ENCODE assay signal across 7 mouse cellular contexts in the genomic region with DNA sequence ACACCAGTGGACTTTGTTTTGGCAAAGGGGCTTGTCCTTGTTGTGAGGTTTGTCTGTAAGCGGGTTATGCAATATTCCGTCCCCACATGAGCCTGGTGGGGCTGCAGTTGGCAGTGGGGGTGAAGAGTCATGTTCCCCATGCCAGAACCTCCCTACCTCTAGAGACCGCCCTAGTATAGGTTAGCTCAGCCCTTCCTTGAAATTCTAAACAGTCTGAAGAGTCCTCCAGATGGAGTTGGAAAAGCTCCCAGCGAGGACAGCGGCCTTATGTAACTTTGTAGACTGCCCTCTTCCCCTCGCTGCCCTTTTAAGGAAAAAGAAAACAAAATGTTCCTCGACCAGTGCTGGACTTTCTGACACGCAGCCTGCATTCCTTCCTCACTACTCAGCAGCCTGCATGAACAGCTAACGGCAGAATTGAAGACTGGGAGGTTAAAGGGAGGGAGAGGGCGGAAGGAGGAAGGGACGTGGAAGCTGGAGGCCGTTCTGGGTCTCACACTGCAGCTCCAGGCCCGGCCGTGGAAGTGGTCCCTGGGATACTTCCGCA. TPM values are rescaled to one million over a fixed set of nuclear protein-coding genes. Genes with fewer than 3 reads are reported as not detected.
DNase-seq lines count a peak whose midpoint lies in the region; ATAC-seq and TF ChIP-seq lines count a peak whose summit lies in the region.

No protein-coding gene starts in this region.

- WGBS in intestine, embryonic 14.5 days, result 21% methylated on average over 15 of the region's 15 CpGs
- 8% methylated on average over 15 of the region's 15 CpGs for WGBS in lung, embryonic 14.5 days

- no peak overlapping the region for H3K9ac ChIP-seq in intestine, embryonic 14.5 days (ENCODE audit: low read length)
- peak overlapping the region; percentile 22; the same call in 1 of the 2 replicates for H3K9ac ChIP-seq in lung, embryonic 14.5 days

- peak overlapping the region; percentile 20 for H3K4me2 ChIP-seq in intestine, embryonic 14.5 days (ENCODE audit: low read length)
- peak overlapping the region; percentile 40 for H3K4me2 ChIP-seq in lung, embryonic 14.5 days

- no peaks in the 10 kb centered on the region for H3K9me3 ChIP-seq in intestine, embryonic 14.5 days (ENCODE audit: control insufficient read depth, low read length)
- H3K9me3 ChIP-seq in lung, embryonic 14.5 days (ENCODE audit: low read depth, low read length), result no peaks in the 10 kb centered on the region

- no peaks in the 10 kb centered on the region for H3K27me3 ChIP-seq in intestine, embryonic 14.5 days (replicated peaks; ENCODE audit: control insufficient read depth, insufficient read depth, low read length)
- no peaks in the 10 kb centered on the region for H3K27me3 ChIP-seq in lung, embryonic 14.5 days (ENCODE audit: insufficient read depth, low read length)

- peak; percentile 63 for ATAC-seq in intestine, embryonic 14.5 days (replicated peaks; ENCODE audit: low FRiP score, low TSS enrichment, low read depth)
- peak; percentile 81 for ATAC-seq in lung, embryonic 14.5 days (ENCODE audit: insufficient read depth)

- peak overlapping the region; percentile 93 for H3K27ac ChIP-seq in intestine, embryonic 14.5 days (ENCODE audit: low read depth)
- H3K27ac ChIP-seq in lung, embryonic 14.5 days (ENCODE audit: low read depth), result peak overlapping the region; percentile 94

- no peaks in the 10 kb centered on the region for H3K36me3 ChIP-seq in intestine, embryonic 14.5 days (ENCODE audit: control insufficient read depth, insufficient read depth, low read length)
- no peaks in the 10 kb centered on the region for H3K36me3 ChIP-seq in lung, embryonic 14.5 days (ENCODE audit: insufficient read depth)

- 0 out of 2 replicates have a peak, but pooled peaks have one; percentile 17 for TF ChIP-seq CTCF in lung, embryonic 14.5 days (IDR thresholded peaks at IDR 0.05; ENCODE audit: low read depth)

- H3K4me3 ChIP-seq in intestine, embryonic 14.5 days (ENCODE audit: low read depth, low read length), result no peak overlapping the region
- no peak overlapping the region for H3K4me3 ChIP-seq in lung, embryonic 14.5 days (ENCODE audit: low read depth, low read length)

- peak; percentile 95 for DNase-seq in Muller cell, postnatal 12 days (ENCODE audit: inconsistent ontology term)
- peak; percentile 80 for DNase-seq in adrenal gland, postnatal 14 days
- DNase-seq in gastrocnemius, adult 8-10 months (ENCODE audit: low spot score in 2 of 2), result peak; percentile 67 to 84
- DNase-seq in intestine, embryonic 14.5 days (ENCODE audit: low spot score), result peak; percentile 71
- peak; percentile 91 for DNase-seq in lung, embryonic 14.5 days
- DNase-seq in testis, postnatal 10 days (ENCODE audit: low spot score), result peak; percentile 65
- DNase-seq in spleen, postnatal 14 days (ENCODE audit: low spot score in 2 of 2), result no peak

- peaks cover 31% of the 10 kb centered on the region for H3K4me1 ChIP-seq in intestine, embryonic 14.5 days (replicated peaks; ENCODE audit: control insufficient read depth, insufficient read depth, low read length)
- peaks cover 25% of the 10 kb centered on the region for H3K4me1 ChIP-seq in lung, embryonic 14.5 days (ENCODE audit: insufficient read depth)

RNA-seq across cellular contexts. Expression of a gene that starts 12.6 kb away (rescaled TPM):
- total RNA-seq in adrenal gland, postnatal 14 days (2021), result 34.8 and 38.6 TPM in 2 replicates
- total RNA-seq in gastrocnemius, adult 8-10 months (2022), result 10 to 100 TPM; 21.5 to 25.4 (median 23.3) TPM
- 11.2 and 11.7 TPM in 2 replicates for polyA plus RNA-seq in intestine, embryonic 14.5 days (2014; fragmentation: Nextera tagmentation; extraction: Ambion mirVana)
- 5.0 and 5.8 TPM in 2 replicates for polyA plus RNA-seq in lung, embryonic 14.5 days (2014; fragmentation: Nextera tagmentation; extraction: Ambion mirVana)

RNA-seq across cellular contexts. Expression of a gene that starts 34.5 kb away (rescaled TPM):
- not detected in 2 replicates for total RNA-seq in adrenal gland, postnatal 14 days (2021)
- total RNA-seq in gastrocnemius, adult 8-10 months (2022), result not detected
- polyA plus RNA-seq in intestine, embryonic 14.5 days (2014; fragmentation: Nextera tagmentation; extraction: Ambion mirVana), result 0.18 TPM in 1 of 2 replicates, not detected in the other
- polyA plus RNA-seq in lung, embryonic 14.5 days (2014; fragmentation: Nextera tagmentation; extraction: Ambion mirVana), result 0.32 and 0.34 TPM in 2 replicates

RNA-seq across cellular contexts. Expression of a gene that starts 47.3 kb away (rescaled TPM):
- 53.9 and 59.0 TPM in 2 replicates for total RNA-seq in adrenal gland, postnatal 14 days (2021)
- total RNA-seq in gastrocnemius, adult 8-10 months (2022), result 10 to 100 TPM; 53.4 to 69.3 (median 59.4) TPM
- 8.6 and 9.5 TPM in 2 replicates for polyA plus RNA-seq in intestine, embryonic 14.5 days (2014; fragmentation: Nextera tagmentation; extraction: Ambion mirVana)
- 12.6 and 15.9 TPM in 2 replicates for polyA plus RNA-seq in lung, embryonic 14.5 days (2014; fragmentation: Nextera tagmentation; extraction: Ambion mirVana)

Comparison
In these comparisons a context has a peak if more than half of its experiments do, and no peak if none do; other contexts are left out.
1. DNase-seq: peak in Muller cell, postnatal 12 days (single experiment), adrenal gland, postnatal 14 days (single experiment), gastrocnemius, adult 8-10 months (2 of 2), intestine, embryonic 14.5 days (single experiment), lung, embryonic 14.5 days (single experiment) and testis, postnatal 10 days (single experiment); none in spleen, postnatal 14 days (0 of 2).